Mouse (Mus musculus) retina, postnatal 7 days (tissue): ENCODE results near the gene Tlr3.
A peak's percentile ranks its signal among the peaks of the same experiment; 100 is the strongest.

Experiments
- DNase-seq: peaks from one replicate; pipeline ENCODE4 v3.0.0-alpha.2; 2012; ENCODE audit warnings: low read depth, low spot score

Gene Tlr3

GRCm38 (mm10) chr8:45410882-45411281 is at the start of gene Tlr3:
TSS of gene Tlr3 (minus strand) at chr8:45411080.
- DNase-seq, result no peak

- DNase-seq, result no peak
Observed at GRCm38 (mm10) chr8:45457874-45458273, 47.0 kb upstream of the Tlr3 start.

GRCm38 (mm10) chr8:45454426-45454825 is 43.5 kb upstream of the Tlr3 start:
- DNase-seq, result peak; percentile 77

GRCm38 (mm10) chr8:45452115-45452514 is 41.2 kb upstream of the Tlr3 start:
- no peak for DNase-seq

- DNase-seq, result no peak
Observed at GRCm38 (mm10) chr8:45448842-45449241, 38.0 kb upstream of the Tlr3 start.

- DNase-seq, result no peak
Observed at GRCm38 (mm10) chr8:45448257-45448656, 37.4 kb upstream of the Tlr3 start.

GRCm38 (mm10) chr8:45438899-45439535 is 28.1 kb upstream of the Tlr3 start:
- DNase-seq, result peak; percentile 37

- no peak for DNase-seq
Observed at GRCm38 (mm10) chr8:45420151-45420550, 9.3 kb upstream of the Tlr3 start.

- DNase-seq, result no peak
Observed at GRCm38 (mm10) chr8:45414965-45415364, 4.1 kb upstream of the Tlr3 start.

- peak; percentile 17 for DNase-seq
Observed at GRCm38 (mm10) chr8:45410146-45410880, 567 bp downstream of the Tlr3 start.

GRCm38 (mm10) chr8:45409702-45410101 is 1.2 kb downstream of the Tlr3 start:
- DNase-seq, result no peak

GRCm38 (mm10) chr8:45383250-45383649 is 27.6 kb downstream of the Tlr3 start:
- no peak for DNase-seq

- DNase-seq, result peak; percentile 70
Observed at GRCm38 (mm10) chr8:45381963-45382347, 28.9 kb downstream of the Tlr3 start, which contains the start of gene Fam149a. TSS of gene Fam149a (minus strand) at chr8:45382291.

GRCm38 (mm10) chr8:45381075-45381962 is 29.6 kb downstream of the Tlr3 start:
- no peak for DNase-seq

GRCm38 (mm10) chr8:45380598-45380997 is 30.3 kb downstream of the Tlr3 start:
- DNase-seq, result no peak

GRCm38 (mm10) chr8:45374071-45374470 is 36.8 kb downstream of the Tlr3 start:
- no peak for DNase-seq

GRCm38 (mm10) chr8:45367154-45367553 is 43.7 kb downstream of the Tlr3 start:
- DNase-seq, result no peak

GRCm38 (mm10) chr8:45363220-45363619 is 47.7 kb downstream of the Tlr3 start:
- DNase-seq, result no peak

- DNase-seq, result no peak
Observed at GRCm38 (mm10) chr8:45362323-45362722, 48.6 kb downstream of the Tlr3 start.

- DNase-seq, result no peak
Observed at GRCm38 (mm10) chr8:45359091-45359605, 51.7 kb downstream of the Tlr3 start.

GRCm38 (mm10) chr8:45358132-45358918 is 52.6 kb downstream of the Tlr3 start:
- DNase-seq, result no peak
